In genomic region chr8:11187581-11188271, GRCm38 (mm10) we compare ENCODE assay signal across 8 mouse cellular contexts.
DNase-seq lines count a peak whose midpoint lies in the region; ATAC-seq and TF ChIP-seq lines count a peak whose summit lies in the region.

No protein-coding gene starts in this region.

- no peak overlapping the region for H3K27ac ChIP-seq in MEL (ENCODE audit: control insufficient read depth, low read depth, low read length)
- H3K27ac ChIP-seq in forebrain, embryonic 16.5 days (ENCODE audit: low read length), result no peak overlapping the region
- H3K27ac ChIP-seq in hindbrain, embryonic 10.5 days, result peak overlapping the region; percentile 17; the same call in 1 of the 2 replicates
- H3K27ac ChIP-seq in lung, embryonic 15.5 days, result no peak overlapping the region
- no peak overlapping the region for H3K27ac ChIP-seq in olfactory bulb, adult 2 months (ENCODE audit: insufficient read depth, low read depth, low read length)

- H3K36me3 ChIP-seq in MEL (ENCODE audit: control insufficient read depth in 1 of 2, insufficient read depth in 2 of 2, low read length in 2 of 2), result no peaks in the 10 kb centered on the region
- no peaks in the 10 kb centered on the region for H3K36me3 ChIP-seq in forebrain, embryonic 16.5 days (ENCODE audit: control insufficient read depth, insufficient read depth)
- H3K36me3 ChIP-seq in hindbrain, embryonic 10.5 days, result no peaks in the 10 kb centered on the region
- no peaks in the 10 kb centered on the region for H3K36me3 ChIP-seq in lung, embryonic 15.5 days

- peak overlapping the region; percentile 97 for H3K4me2 ChIP-seq in forebrain, embryonic 16.5 days (ENCODE audit: low read length)
- peak overlapping the region; percentile 90 for H3K4me2 ChIP-seq in lung, embryonic 15.5 days

- H3K4me1 ChIP-seq in MEL (ENCODE audit: control insufficient read depth in 1 of 2, insufficient read depth in 2 of 2, low read length in 2 of 2), result no peaks in the 10 kb centered on the region
- H3K4me1 ChIP-seq in forebrain, embryonic 16.5 days (replicated peaks; ENCODE audit: control insufficient read depth, insufficient read depth, low read length), result peaks cover 17% of the 10 kb centered on the region
- peaks cover 20% of the 10 kb centered on the region for H3K4me1 ChIP-seq in hindbrain, embryonic 10.5 days (replicated peaks)
- H3K4me1 ChIP-seq in lung, embryonic 15.5 days, result peaks cover 14% of the 10 kb centered on the region
- peaks cover 26% of the 10 kb centered on the region for H3K4me1 ChIP-seq in olfactory bulb, adult 2 months (ENCODE audit: control insufficient read depth, insufficient read depth, low read length)

- H3K79me2 ChIP-seq in MEL (ENCODE audit: control insufficient read depth, insufficient read depth, low read length, poor library complexity), result no peaks in the 10 kb centered on the region

- peak; percentile 78 for ATAC-seq in forebrain, embryonic 16.5 days
- ATAC-seq in lung, embryonic 15.5 days (ENCODE audit: borderline replicate concordance, extremely low read depth, low FRiP score, low TSS enrichment), result peak; percentile 40; the same call in 1 of the 2 replicates

- WGBS in forebrain, embryonic 16.5 days, result under 1% methylated on average over 46 of the region's 46 CpGs
- WGBS in hindbrain, embryonic 10.5 days, result 2% methylated on average over 46 of the region's 46 CpGs
- 2% methylated on average over 46 of the region's 46 CpGs for WGBS in lung, embryonic 15.5 days
- under 1% methylated on average over 46 of the region's 46 CpGs for WGBS in olfactory bulb, adult 2 months

- H3K9ac ChIP-seq in MEL (ENCODE audit: control insufficient read depth, low read depth, low read length, poor library complexity, severe bottlenecking), result no peak overlapping the region
- peak overlapping the region; percentile 43 for H3K9ac ChIP-seq in forebrain, embryonic 16.5 days (replicated peaks; ENCODE audit: low read depth, low read length)
- H3K9ac ChIP-seq in lung, embryonic 15.5 days, result peak overlapping the region; percentile 37; the same call in 1 of the 2 replicates

- TF ChIP-seq POLR2A in MEL (IDR thresholded peaks at IDR 0.05; ENCODE audit: control insufficient read depth in 1 of 2, insufficient read depth in 1 of 2, low read depth in 1 of 2, low read length in 2 of 2, poor library complexity in 1 of 2), result no peak
- no peak for TF ChIP-seq POLR2A in olfactory bulb, adult 2 months (IDR thresholded peaks at IDR 0.05; ENCODE audit: insufficient read depth, low read depth, low read length)

- peak; percentile 61 for TF ChIP-seq RAD21 in MEL (IDR thresholded peaks at IDR 0.05; ENCODE audit: low read depth, low read length)

- no peaks in the 10 kb centered on the region for H3K27me3 ChIP-seq in MEL (ENCODE audit: control insufficient read depth in 1 of 2, insufficient read depth in 2 of 2, low read length in 2 of 2)
- no peaks in the 10 kb centered on the region for H3K27me3 ChIP-seq in forebrain, embryonic 16.5 days (replicated peaks; ENCODE audit: control insufficient read depth, insufficient read depth, low read length)
- peaks cover 60% of the 10 kb centered on the region for H3K27me3 ChIP-seq in hindbrain, embryonic 10.5 days (ENCODE audit: insufficient read depth, poor library complexity, severe bottlenecking)
- peaks cover 11% of the 10 kb centered on the region for H3K27me3 ChIP-seq in lung, embryonic 15.5 days

- no peak overlapping the region for H3K4me3 ChIP-seq in MEL (ENCODE audit: control insufficient read depth in 1 of 2, insufficient read depth in 1 of 2, low read depth in 2 of 2, low read length in 2 of 2)
- peak overlapping the region; percentile 44 for H3K4me3 ChIP-seq in forebrain, embryonic 16.5 days (replicated peaks; ENCODE audit: low read length)
- H3K4me3 ChIP-seq in hindbrain, embryonic 10.5 days, result peak overlapping the region; percentile 60
- H3K4me3 ChIP-seq in lung, embryonic 15.5 days, result peak overlapping the region; percentile 41
- H3K4me3 ChIP-seq in olfactory bulb, adult 2 months (ENCODE audit: insufficient read depth, low read depth, low read length), result peak overlapping the region; percentile 26

- peak; percentile 15 for DNase-seq in MEL (ENCODE audit: low read depth, low spot score)
- DNase-seq in cerebellum, adult 11 months, result peak; percentile 66
- peak; percentile 82 for DNase-seq in hindbrain, embryonic 10.5 days (ENCODE audit: low spot score)
- peak; percentile 54 for DNase-seq in layer of hippocampus, adult 9-11 months
- peak; percentile 6 to 58 for DNase-seq in thymus, postnatal 10 days (ENCODE audit: low spot score in 2 of 2)

- H3K9me3 ChIP-seq in MEL (replicated peaks; ENCODE audit: insufficient read depth, low read length), result no peaks in the 10 kb centered on the region
- H3K9me3 ChIP-seq in forebrain, embryonic 16.5 days (ENCODE audit: control insufficient read depth, low read length), result no peaks in the 10 kb centered on the region
- no peaks in the 10 kb centered on the region for H3K9me3 ChIP-seq in hindbrain, embryonic 10.5 days
- H3K9me3 ChIP-seq in lung, embryonic 15.5 days, result no peaks in the 10 kb centered on the region

- TF ChIP-seq CTCF in MEL (IDR thresholded peaks at IDR 0.05 in 2 of 3, conservative IDR thresholded peaks at IDR 0.05 in 1 of 3; ENCODE audit: control insufficient read depth in 1 of 3, insufficient read depth in 1 of 3, low read depth in 2 of 3, low read length in 3 of 3, poor library complexity in 1 of 3, severe bottlenecking in 1 of 3), result peak; percentile 54 to 76 (median 69)
- TF ChIP-seq CTCF in olfactory bulb, adult 2 months (IDR thresholded peaks at IDR 0.05; ENCODE audit: insufficient read depth, low read depth, low read length), result peak; percentile 79

- no peak for TF ChIP-seq EP300 in MEL (IDR thresholded peaks at IDR 0.05; ENCODE audit: low read depth in 1 of 2, low read length in 2 of 2)

TF ChIP-seq in MEL, 35 proteins besides CTCF, POLR2A, EP300 and RAD21:
- TF ChIP-seq ZC3H11A (IDR thresholded peaks at IDR 0.05; ENCODE audit: low read depth, low read length) (peak; percentile 35), SMC3 (IDR thresholded peaks at IDR 0.05; ENCODE audit: low read depth, low read length) (peak; percentile 53), USF2 (IDR thresholded peaks at IDR 0.05; ENCODE audit: borderline replicate concordance in 1 of 2, insufficient read depth in 1 of 2, low read depth in 1 of 2, low read length in 2 of 2) (no peak)

Comparison
In these comparisons a context has a peak if more than half of its experiments do, and no peak if none do; other contexts are left out.
1. DNase-seq: peak in every context shown above with its lines; median percentile 82 in hindbrain, embryonic 10.5 days; 66 in cerebellum, adult 11 months; 54 in layer of hippocampus, adult 9-11 months; 32 in thymus, postnatal 10 days; 15 in MEL.
2. H3K4me3 ChIP-seq: peak in forebrain, embryonic 16.5 days (single experiment), hindbrain, embryonic 10.5 days (single experiment), lung, embryonic 15.5 days (single experiment) and olfactory bulb, adult 2 months (single experiment); none in MEL (0 of 2).